Mouse (Mus musculus) midbrain, embryonic 16.5 days (tissue): ENCODE data around the gene Mrps10. TPM values are rescaled to one million over a fixed set of nuclear protein-coding genes. Genes with fewer than 3 reads are reported as not detected.

Experiments used
- ATAC-seq: fragments of 200-750 bp; cut with Nextera tagmentation; 2 replicates; pipeline ENCODE4 v1.8.0; 2017; ENCODE audit warnings: moderate TSS enrichment
- H3K27ac ChIP-seq: fragments of 300-500 bp; sonication (generic); 2 replicates; pipeline ENCODE4 v1.5.1; 2014; ENCODE audit warnings: mild to moderate bottlenecking, low read length, mixed read lengths
- H3K27me3 ChIP-seq: fragments of 300-500 bp; sonication (generic); 2 replicates; pipeline ENCODE4 v1.6.1; 2014; ENCODE audit warnings: low read depth, low read length, mixed read lengths; ENCODE audit not compliant: control insufficient read depth, insufficient read depth
- H3K36me3 ChIP-seq: fragments of 300-500 bp; sonication (generic); 2 replicates; pipeline ENCODE4 v1.6.1; 2014; ENCODE audit warnings: mild to moderate bottlenecking, low read length, moderate library complexity, mixed read lengths; ENCODE audit not compliant: control insufficient read depth, insufficient read depth
- H3K4me1 ChIP-seq: fragments of 300-500 bp; sonication (generic); 2 replicates; pipeline ENCODE4 v1.6.1; 2014; ENCODE audit warnings: mild to moderate bottlenecking, low read length, mixed read lengths; ENCODE audit not compliant: control insufficient read depth, insufficient read depth
- H3K4me2 ChIP-seq: fragments of 300-500 bp; sonication (generic); 2 replicates; pipeline ENCODE4 v1.6.1; 2014; ENCODE audit warnings: mild to moderate bottlenecking, low read length, mixed read lengths
- H3K4me3 ChIP-seq: fragments of 300-500 bp; sonication (generic); 2 replicates; pipeline ENCODE4 v1.5.1; 2014; ENCODE audit warnings: low read depth, mild to moderate bottlenecking, low read length, moderate library complexity, mixed read lengths
- H3K9ac ChIP-seq: fragments of 300-500 bp; sonication (generic); 2 replicates; pipeline ENCODE4 v1.6.1; 2014; ENCODE audit warnings: low read depth, low read length, mixed read lengths
- H3K9me3 ChIP-seq: fragments of 300-500 bp; sonication (generic); replicated peaks from 2 replicates; pipeline ENCODE4 v1.6.1; 2014; ENCODE audit warnings: mild to moderate bottlenecking, low read length, mixed read lengths; ENCODE audit not compliant: control insufficient read depth, poor library complexity, severe bottlenecking
- WGBS: fragments of 180-500 bp; shearing (Covaris S2); extraction: QIAGEN DNeasy Blood & Tissue Kit; methylation state at CpG from one replicate; pipeline ENCODE4 v1.1.7; 2014; 5-methylcytosine and 5-hydroxymethylcytosine counted together
- polyA plus RNA-seq: library from polyadenylated mRNA; unstranded; fragments of >200 nt; fragmentation: Nextera tagmentation; extraction: Ambion mirVana; gene quantifications from 2 replicates; pipeline ENCODE4 v1.2.1, GENCODE M21; 2015

Gene Mrps10
- polyA plus RNA-seq, 1 experiment from 2014 or later, result 67.6 TPM

DNA sequence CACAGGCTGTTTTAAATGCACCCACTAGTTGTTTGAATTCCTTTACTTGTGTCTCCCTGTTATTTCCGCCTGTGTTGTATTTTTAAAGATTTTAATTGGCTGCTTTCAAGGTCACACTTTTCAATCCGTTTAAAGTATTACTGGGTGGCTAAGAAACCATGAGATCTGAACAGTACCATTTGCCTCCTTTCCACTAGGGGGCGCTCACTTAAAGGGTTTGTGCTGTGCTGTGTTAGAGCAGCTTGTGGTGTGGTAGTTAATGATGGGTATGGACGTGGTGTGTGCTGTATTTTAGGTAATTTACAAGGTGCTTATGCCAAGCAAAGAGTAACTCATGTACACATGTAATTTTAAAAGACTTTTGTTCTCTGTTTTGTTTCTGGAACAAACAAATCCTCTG lies 2.8 kb downstream of the Mrps10 start:
- ATAC-seq, result peak; percentile 59; the same call in 1 of the 2 replicates
- H3K27me3 ChIP-seq, result no peaks in the 10 kb centered on the region
- peaks cover 8% of the 10 kb centered on the region for H3K36me3 ChIP-seq
- no peak overlapping the region for H3K27ac ChIP-seq
- H3K4me1 ChIP-seq, result peaks cover 12% of the 10 kb centered on the region
- H3K9ac ChIP-seq, result no peak overlapping the region
- WGBS, result 5% methylated on average over 4 of the region's 4 CpGs
- no peak overlapping the region for H3K4me2 ChIP-seq
- no peak overlapping the region for H3K4me3 ChIP-seq
- H3K9me3 ChIP-seq, result no peaks in the 10 kb centered on the region

DNA sequence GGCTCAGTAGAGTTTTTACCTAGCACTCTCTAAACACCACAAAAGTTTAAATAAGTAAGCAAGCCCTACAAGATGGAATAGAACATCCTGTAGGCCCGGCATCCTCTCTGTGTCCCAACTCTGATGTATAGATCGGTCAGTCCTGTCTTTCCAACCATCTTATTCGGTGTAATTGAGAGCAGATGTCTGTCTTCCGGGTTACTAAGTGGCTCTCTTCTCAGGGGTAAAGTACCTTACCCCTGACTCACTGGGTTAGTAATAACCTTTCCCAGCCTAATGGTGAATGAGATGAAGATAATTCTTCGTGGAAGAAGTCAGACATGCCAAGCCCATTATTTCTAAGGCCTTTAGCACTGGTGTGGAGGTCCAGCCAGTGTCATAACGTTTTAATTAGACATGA lies 5.3 kb downstream of the Mrps10 start:
- peaks cover 20% of the 10 kb centered on the region for H3K36me3 ChIP-seq
- no peak overlapping the region for H3K4me2 ChIP-seq
- 84% methylated on average over 6 of the region's 6 CpGs for WGBS

GRCm38 (mm10) chr17:47376779-47377280 lies 8.1 kb downstream of the Mrps10 start:
- Histone ChIP-seq H3K9ac (no peak overlapping the region), H3K27me3 (no peaks in the 10 kb centered on the region), H3K27ac (no peak overlapping the region), H3K4me2 (no peak overlapping the region), H3K4me3 (no peak overlapping the region), H3K4me1 (no peaks in the 10 kb centered on the region; the same call in 1 of the 2 replicates), H3K36me3 (peaks cover 29% of the 10 kb centered on the region), H3K9me3 (no peaks in the 10 kb centered on the region)
- ATAC-seq, result no peak
- 89% methylated on average over 6 of the region's 6 CpGs for WGBS

More for the DNA sequence above, 5.3 kb downstream of the Mrps10 start:
- Histone ChIP-seq H3K4me3 (no peak overlapping the region), H3K9me3 (no peaks in the 10 kb centered on the region), H3K27ac (no peak overlapping the region), H3K4me1 (peaks cover 12% of the 10 kb centered on the region), H3K9ac (no peak overlapping the region), H3K27me3 (no peaks in the 10 kb centered on the region)
- no peak for ATAC-seq

DNA sequence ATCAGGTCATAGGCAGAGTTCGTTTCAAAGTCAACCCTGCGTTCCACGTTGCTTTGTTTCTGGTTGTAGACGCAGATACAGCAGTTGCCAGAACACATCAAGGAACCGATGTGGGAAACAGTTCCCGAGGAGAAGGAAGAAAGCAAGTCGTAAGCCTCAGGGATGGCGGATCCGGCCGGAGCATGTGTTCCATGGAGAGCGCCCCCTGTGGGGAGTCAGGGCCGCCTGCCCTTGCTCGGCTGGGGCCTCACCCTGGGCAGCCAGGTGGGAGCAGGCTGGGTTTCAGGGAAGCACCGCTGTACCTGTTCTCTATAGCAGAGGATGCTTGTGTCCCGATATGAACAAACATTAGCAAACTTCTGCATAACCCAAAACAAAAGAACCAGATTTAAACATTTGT lies 9.4 kb downstream of the Mrps10 start:
- ATAC-seq, result no peak
- WGBS, result 84% methylated on average over 15 of the region's 15 CpGs

DNA sequence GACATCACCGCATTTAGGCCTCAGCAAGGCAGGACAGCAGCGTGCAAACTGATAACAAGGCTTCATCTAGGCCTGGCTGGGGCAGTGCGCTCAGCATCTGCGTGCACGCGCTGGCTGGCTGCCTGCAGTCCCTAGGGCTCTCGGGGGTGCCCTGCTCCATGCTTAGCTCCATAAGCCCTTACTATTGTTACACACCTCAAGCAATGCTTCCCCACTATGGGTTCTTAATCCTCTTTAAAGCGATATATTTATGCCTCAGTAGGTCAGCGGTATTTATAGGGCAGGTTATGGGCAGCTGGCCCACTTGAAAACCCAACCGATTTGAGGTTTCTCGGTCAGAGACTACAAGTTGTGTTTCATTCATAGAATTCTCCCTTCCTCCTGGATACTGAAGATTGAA lies 13.2 kb downstream of the Mrps10 start:
- H3K36me3 ChIP-seq, result peaks cover 18% of the 10 kb centered on the region; the same call in 1 of the 2 replicates
- H3K4me1 ChIP-seq, result no peaks in the 10 kb centered on the region
- no peak overlapping the region for H3K27ac ChIP-seq
- H3K9me3 ChIP-seq, result no peaks in the 10 kb centered on the region
- no peak overlapping the region for H3K4me2 ChIP-seq
- H3K4me3 ChIP-seq, result no peak overlapping the region
- WGBS, result 45% methylated on average over 11 of the region's 11 CpGs
- H3K27me3 ChIP-seq, result no peaks in the 10 kb centered on the region
- no peak overlapping the region; the same call in 1 of the 2 replicates for H3K9ac ChIP-seq
- no peak for ATAC-seq

More for the DNA sequence above, 9.4 kb downstream of the Mrps10 start:
- H3K27ac ChIP-seq, result no peak overlapping the region
- no peaks in the 10 kb centered on the region for H3K27me3 ChIP-seq
- no peak overlapping the region for H3K4me3 ChIP-seq
- peaks cover 29% of the 10 kb centered on the region for H3K36me3 ChIP-seq
- H3K9me3 ChIP-seq, result no peaks in the 10 kb centered on the region
- no peak overlapping the region for H3K4me2 ChIP-seq
- no peak overlapping the region for H3K9ac ChIP-seq
- no peaks in the 10 kb centered on the region for H3K4me1 ChIP-seq

- H3K4me2 ChIP-seq, result no peak overlapping the region
- H3K27me3 ChIP-seq, result no peaks in the 10 kb centered on the region
- no peak overlapping the region for H3K4me3 ChIP-seq
- no peak overlapping the region for H3K27ac ChIP-seq
- no peak for ATAC-seq
- WGBS, result 94% methylated on average over 4 of the region's 4 CpGs
- no peaks in the 10 kb centered on the region for H3K9me3 ChIP-seq
- H3K4me1 ChIP-seq, result no peaks in the 10 kb centered on the region
- peaks cover 13% of the 10 kb centered on the region; the same call in 1 of the 2 replicates for H3K36me3 ChIP-seq
- no peak overlapping the region for H3K9ac ChIP-seq
Measured at GRCm38 (mm10) chr17:47383266-47383665, 14.6 kb downstream of the Mrps10 start.

- H3K9me3 ChIP-seq, result no peaks in the 10 kb centered on the region
- no peak overlapping the region for H3K9ac ChIP-seq
- H3K4me1 ChIP-seq, result no peaks in the 10 kb centered on the region
- no peak overlapping the region for H3K27ac ChIP-seq
- no peak overlapping the region for H3K4me2 ChIP-seq
- H3K4me3 ChIP-seq, result no peak overlapping the region
- no peak for ATAC-seq
- H3K36me3 ChIP-seq, result peaks cover 8% of the 10 kb centered on the region; the same call in 1 of the 2 replicates
- H3K27me3 ChIP-seq, result no peaks in the 10 kb centered on the region
- 92% methylated on average over 3 of the region's 3 CpGs for WGBS
Measured at GRCm38 (mm10) chr17:47384064-47384463, 15.4 kb downstream of the Mrps10 start.

- Histone ChIP-seq H3K4me1 (no peaks in the 10 kb centered on the region), H3K4me3 (no peak within 1 kb of the TSS), H3K27ac (no peak within 1 kb of the TSS), H3K27me3 (no peaks in the 10 kb centered on the region), H3K9me3 (no peaks in the 10 kb centered on the region), H3K36me3 (no peaks in the 10 kb centered on the region), H3K4me2 (no peak within 1 kb of the TSS), H3K9ac (no peak within 1 kb of the TSS)
- ATAC-seq, result no peak
- WGBS, result 27% methylated on average over 10 of the region's 10 CpGs
Measured at GRCm38 (mm10) chr17:47385145-47385544, 16.5 kb downstream of the Mrps10 start, which contains the start of gene Guca1b. Gene Guca1b, plus strand, starts transcription at chr17:47385393.

GRCm38 (mm10) chr17:47386649-47387048 lies 18.0 kb downstream of the Mrps10 start:
- ATAC-seq, result no peak
- Histone ChIP-seq H3K36me3 (no peaks in the 10 kb centered on the region), H3K4me3 (no peak overlapping the region), H3K27me3 (no peaks in the 10 kb centered on the region), H3K4me2 (no peak overlapping the region), H3K9me3 (no peaks in the 10 kb centered on the region), H3K4me1 (no peaks in the 10 kb centered on the region), H3K9ac (no peak overlapping the region), H3K27ac (no peak overlapping the region)
- WGBS, result 59% methylated on average over 4 of the region's 4 CpGs
